Mouse (Mus musculus) intestine, embryonic 14.5 days (tissue): ENCODE data around the gene Bard1. TPM values are rescaled to one million over a fixed set of nuclear protein-coding genes. Genes with fewer than 3 reads are reported as not detected.

Experiments used
- ATAC-seq: fragments of 200-750 bp; cut with Nextera tagmentation; replicated peaks from 2 replicates; pipeline ENCODE4 v1.8.0; 2017; ENCODE audit warnings: low read depth, moderate number of reproducible peaks, moderate TSS enrichment, moderate library complexity; ENCODE audit not compliant: low FRiP score, low TSS enrichment
- DNase-seq: peaks from one replicate; pipeline ENCODE4 v3.0.0-alpha.2; 2018; ENCODE audit warnings: low spot score
- H3K27ac ChIP-seq: fragments of 300-500 bp; sonication (generic); 2 replicates; pipeline ENCODE4 v1.5.1; 2014; ENCODE audit warnings: low read depth, mild to moderate bottlenecking, control low read depth
- H3K27me3 ChIP-seq: fragments of 300-500 bp; sonication (generic); replicated peaks from 2 replicates; pipeline ENCODE4 v1.6.1; 2014; ENCODE audit warnings: low read length, control low read depth; ENCODE audit not compliant: control insufficient read depth, insufficient read depth
- H3K36me3 ChIP-seq: fragments of 300-500 bp; sonication (generic); 2 replicates; pipeline ENCODE4 v1.6.1; 2014; ENCODE audit warnings: low read length, control low read depth; ENCODE audit not compliant: control insufficient read depth, insufficient read depth
- H3K4me1 ChIP-seq: fragments of 300-500 bp; sonication (generic); replicated peaks from 2 replicates; pipeline ENCODE4 v1.6.1; 2014; ENCODE audit warnings: low read length, control low read depth, mixed read lengths; ENCODE audit not compliant: control insufficient read depth, insufficient read depth
- H3K4me2 ChIP-seq: fragments of 300-500 bp; sonication (generic); 2 replicates; pipeline ENCODE4 v1.6.1; 2014; ENCODE audit warnings: low read length
- H3K4me3 ChIP-seq: fragments of 300-500 bp; sonication (generic); 2 replicates; pipeline ENCODE4 v1.5.1; 2014; ENCODE audit warnings: low read depth, low read length, control low read depth, mixed read lengths
- H3K9ac ChIP-seq: fragments of 300-500 bp; sonication (generic); 2 replicates; pipeline ENCODE4 v1.6.1; 2014; ENCODE audit warnings: mild to moderate bottlenecking, low read length
- H3K9me3 ChIP-seq: fragments of 300-500 bp; sonication (generic); 2 replicates; pipeline ENCODE4 v1.6.1; 2016; ENCODE audit warnings: low read length, control low read depth; ENCODE audit not compliant: control insufficient read depth
- WGBS: fragments of 180-500 bp; shearing (Covaris S2); extraction: QIAGEN DNeasy Blood & Tissue Kit; methylation state at CpG from one replicate; pipeline ENCODE4 v1.1.7; 2014; 5-methylcytosine and 5-hydroxymethylcytosine counted together
- polyA plus RNA-seq: library from polyadenylated mRNA; unstranded; fragments of >200 nt; fragmentation: Nextera tagmentation; extraction: Ambion mirVana; gene quantifications from 2 replicates; pipeline ENCODE4 v1.2.1, GENCODE M21; 2014

The Bard1 gene
- 2.5 and 2.8 TPM in 2 replicates for polyA plus RNA-seq

DNA sequence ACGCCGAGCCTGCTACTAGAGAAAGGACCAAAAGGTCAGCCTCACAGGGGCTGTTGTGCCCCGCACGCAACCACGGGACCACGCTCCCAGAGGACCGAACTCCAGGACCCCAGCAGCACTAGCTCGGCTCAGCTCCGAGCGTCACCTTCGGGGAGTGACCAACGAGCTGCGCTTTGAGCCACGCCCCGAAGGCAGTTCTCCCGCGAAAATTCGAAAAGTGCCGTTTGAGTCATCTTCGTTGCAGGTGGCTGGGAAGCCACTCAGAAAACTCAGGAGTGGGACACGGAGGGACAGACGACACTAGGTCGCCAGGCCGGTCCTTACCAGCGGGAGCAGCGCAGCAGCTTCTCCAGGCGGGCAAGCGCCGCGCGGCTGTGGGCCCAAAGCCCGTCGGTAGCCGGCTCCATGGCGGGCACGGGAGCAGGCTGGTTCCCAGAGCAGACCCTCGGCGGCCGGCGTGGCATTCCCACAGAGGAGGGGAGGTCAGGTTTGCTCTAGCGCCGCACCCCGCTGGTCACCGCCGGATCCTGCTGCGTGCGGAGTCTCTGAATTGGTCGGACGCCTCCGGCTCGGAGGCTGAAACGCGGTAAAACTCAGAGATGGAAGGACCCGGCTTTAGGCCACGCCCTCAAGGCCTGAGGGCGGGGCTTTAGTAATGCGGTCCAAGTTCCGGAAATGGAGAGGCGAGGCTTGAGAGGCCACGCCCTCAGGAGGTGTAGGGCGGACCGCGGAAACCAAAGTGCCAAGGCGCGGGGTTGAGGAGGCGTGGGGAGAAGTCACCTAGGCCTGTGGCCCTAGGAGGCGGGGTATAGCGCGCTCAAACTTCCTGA, at the start of gene Bard1:
Gene Bard1 (minus strand): TSS at position 803 of the 830 bp plus-strand sequence.
- H3K9me3 ChIP-seq, result no peaks in the 10 kb centered on the region
- no peaks in the 10 kb centered on the region for H3K36me3 ChIP-seq
- H3K27me3 ChIP-seq, result no peaks in the 10 kb centered on the region
- ATAC-seq (peak; percentile 98), DNase-seq (peak; percentile 94)
- peak within 1 kb of the TSS; percentile 64 for H3K4me2 ChIP-seq
- peak within 1 kb of the TSS; percentile 74 for H3K27ac ChIP-seq
- peaks cover 7% of the 10 kb centered on the region; the same call in 1 of the 2 replicates for H3K4me1 ChIP-seq
- H3K9ac ChIP-seq, result peak within 1 kb of the TSS; percentile 65
- peak within 1 kb of the TSS; percentile 64 for H3K4me3 ChIP-seq
- WGBS, result under 1% methylated on average over 69 of the region's 69 CpGs

GRCm38 (mm10) chr1:71127171-71127570, 24.2 kb upstream of the Bard1 start:
- no peaks in the 10 kb centered on the region for H3K27me3 ChIP-seq
- no peaks in the 10 kb centered on the region for H3K36me3 ChIP-seq
- DNase-seq (no peak), ATAC-seq (no peak)
- H3K9ac ChIP-seq, result no peak overlapping the region
- H3K4me2 ChIP-seq, result no peak overlapping the region
- WGBS, result 81% methylated on average over 4 of the region's 4 CpGs
- H3K4me3 ChIP-seq, result no peak overlapping the region
- H3K4me1 ChIP-seq, result no peaks in the 10 kb centered on the region
- H3K27ac ChIP-seq, result no peak overlapping the region
- H3K9me3 ChIP-seq, result no peaks in the 10 kb centered on the region

DNA sequence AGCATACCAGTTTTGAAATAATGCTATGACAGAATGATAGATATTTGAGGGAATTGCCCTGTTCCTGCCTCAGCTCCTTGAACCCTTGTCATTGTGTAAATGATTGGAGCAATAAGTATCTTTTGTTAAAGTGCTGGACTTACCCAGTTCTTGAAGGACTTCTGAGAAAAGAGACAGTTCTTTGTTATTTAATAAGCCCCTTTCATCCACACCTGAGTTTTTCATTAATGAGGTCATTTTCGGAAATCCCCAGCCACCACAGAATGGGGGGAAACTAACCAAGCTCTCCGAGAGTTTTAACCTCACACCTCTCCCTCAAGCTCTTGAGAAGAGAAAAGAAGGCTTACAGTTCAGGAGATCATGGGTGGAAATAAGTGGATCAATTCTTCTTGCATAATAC, 15.6 kb upstream of the Bard1 start:
- Histone ChIP-seq H3K4me3 (no peak overlapping the region), H3K9me3 (no peaks in the 10 kb centered on the region), H3K36me3 (no peaks in the 10 kb centered on the region), H3K9ac (no peak overlapping the region), H3K4me2 (no peak overlapping the region), H3K4me1 (no peaks in the 10 kb centered on the region), H3K27ac (no peak overlapping the region), H3K27me3 (no peaks in the 10 kb centered on the region)
- 79% methylated on average over 2 of the region's 2 CpGs for WGBS
- DNase-seq, result no peak
- no peak for ATAC-seq

- ATAC-seq (no peak), DNase-seq (no peak)
- Histone ChIP-seq H3K27me3 (no peaks in the 10 kb centered on the region), H3K4me2 (no peak overlapping the region), H3K27ac (no peak overlapping the region), H3K4me3 (no peak overlapping the region), H3K36me3 (no peaks in the 10 kb centered on the region), H3K9ac (no peak overlapping the region), H3K4me1 (no peaks in the 10 kb centered on the region), H3K9me3 (no peaks in the 10 kb centered on the region)
- 79% methylated on average over 4 of the region's 4 CpGs for WGBS
Measured at GRCm38 (mm10) chr1:71117253-71117652, 14.3 kb upstream of the Bard1 start.

- DNase-seq, result no peak
- ATAC-seq, result no peak
- no peaks in the 10 kb centered on the region for H3K36me3 ChIP-seq
- H3K4me1 ChIP-seq, result no peaks in the 10 kb centered on the region
- H3K9me3 ChIP-seq, result no peaks in the 10 kb centered on the region
- H3K4me2 ChIP-seq, result no peak overlapping the region
- H3K4me3 ChIP-seq, result no peak overlapping the region
- H3K27me3 ChIP-seq, result no peaks in the 10 kb centered on the region
- no peak overlapping the region for H3K9ac ChIP-seq
- no peak overlapping the region for H3K27ac ChIP-seq
- 49% methylated on average over 2 of the region's 2 CpGs for WGBS
Measured at GRCm38 (mm10) chr1:71115781-71116180, 12.8 kb upstream of the Bard1 start.

DNA sequence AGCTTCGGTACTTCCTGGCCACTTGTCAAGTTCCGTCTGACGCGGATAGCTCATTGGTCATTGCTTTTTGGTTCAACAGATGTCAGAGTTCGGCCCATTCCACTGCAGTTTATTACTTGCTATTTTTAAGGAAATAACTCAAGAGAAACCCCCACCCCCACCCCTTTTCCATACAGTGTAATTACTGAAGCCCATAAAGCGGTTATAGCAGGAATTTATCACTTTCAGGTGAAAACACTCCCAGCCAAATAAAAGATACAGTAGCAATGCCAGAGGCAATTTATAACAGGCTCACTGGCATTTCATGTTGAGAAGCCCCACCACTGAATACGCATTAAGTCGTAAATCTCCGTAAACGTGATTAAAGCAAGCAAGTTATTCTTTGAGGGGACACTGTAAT, 6.9 kb upstream of the Bard1 start:
- Histone ChIP-seq H3K4me2 (no peak overlapping the region), H3K27ac (no peak overlapping the region), H3K36me3 (no peaks in the 10 kb centered on the region), H3K9me3 (no peaks in the 10 kb centered on the region), H3K9ac (no peak overlapping the region), H3K4me3 (no peak overlapping the region), H3K27me3 (no peaks in the 10 kb centered on the region), H3K4me1 (no peaks in the 10 kb centered on the region)
- ATAC-seq (no peak), DNase-seq (no peak)
- 53% methylated on average over 10 of the region's 10 CpGs for WGBS

DNA sequence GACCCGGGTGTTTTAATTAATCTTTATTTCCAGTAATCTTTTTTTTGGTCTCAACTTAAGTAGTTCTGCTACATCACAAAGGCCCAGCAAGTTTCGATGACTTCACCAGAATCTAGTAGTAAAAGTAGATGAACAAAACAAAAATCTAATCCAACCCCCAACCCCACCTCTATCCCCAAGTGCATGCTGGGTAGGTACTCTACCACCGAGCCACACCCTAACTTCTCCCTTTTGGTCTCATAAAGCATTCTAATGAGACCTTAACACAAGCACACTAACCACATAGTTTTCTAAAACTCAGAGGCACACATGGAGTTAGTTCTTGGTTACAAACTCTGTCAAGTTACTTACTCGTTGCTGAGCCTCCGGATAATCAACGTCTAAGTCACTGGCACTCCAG, 3.2 kb upstream of the Bard1 start:
- H3K9ac ChIP-seq, result no peak overlapping the region
- H3K27ac ChIP-seq, result no peak overlapping the region
- 92% methylated on average over 6 of the region's 6 CpGs for WGBS
- H3K9me3 ChIP-seq, result no peaks in the 10 kb centered on the region
- H3K4me2 ChIP-seq, result no peak overlapping the region
- H3K36me3 ChIP-seq, result no peaks in the 10 kb centered on the region
- DNase-seq (no peak), ATAC-seq (no peak)
- H3K27me3 ChIP-seq, result no peaks in the 10 kb centered on the region
- no peak overlapping the region for H3K4me3 ChIP-seq
- 0 out of 2 replicates have a peak, but pooled peaks cover 4% of the 10 kb centered on the region for H3K4me1 ChIP-seq

DNA sequence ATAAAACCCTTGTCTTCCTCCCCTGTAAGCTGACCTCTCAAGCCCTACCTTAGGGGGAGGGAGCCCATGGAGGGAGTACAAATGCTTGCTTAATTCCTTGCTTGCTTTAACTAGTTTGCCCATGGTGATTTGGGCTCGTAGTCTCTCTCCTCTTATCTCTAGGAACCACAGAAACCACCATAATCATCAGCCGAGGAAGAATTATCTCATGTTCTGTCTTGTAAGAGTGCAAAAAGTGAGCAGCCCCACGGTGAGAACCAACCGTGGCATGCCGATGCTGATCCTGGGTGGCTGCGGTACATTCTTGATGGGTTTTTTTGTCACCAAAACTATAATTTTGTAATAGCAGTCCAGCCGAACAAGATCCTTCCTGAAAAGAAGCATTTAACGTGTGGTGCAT, 2.8 kb upstream of the Bard1 start:
- Histone ChIP-seq H3K9me3 (no peaks in the 10 kb centered on the region), H3K27me3 (no peaks in the 10 kb centered on the region), H3K4me1 (peaks cover 7% of the 10 kb centered on the region; the same call in 1 of the 2 replicates), H3K4me2 (no peak overlapping the region), H3K36me3 (no peaks in the 10 kb centered on the region), H3K9ac (no peak overlapping the region), H3K4me3 (no peak overlapping the region), H3K27ac (no peak overlapping the region)
- ATAC-seq (no peak), DNase-seq (no peak)
- WGBS, result 88% methylated on average over 8 of the region's 8 CpGs
